Mouse (Mus musculus): Measurements from ENCODE around the gene Cpt1c.
"Not testable (repeated sequence)": the region's sequence is repeated elsewhere in the genome, so short reads cannot be mapped to it uniquely, and the experiment has no call there.

Gene Cpt1c

GRCm38 (mm10) chr7:44974383-44975116 lies at the start of gene Cpt1c:
Gene Cpt1c, minus strand, starts transcription at chr7:44974851.
- DNase-seq (ENCODE audit: low spot score) = peak; percentile 78

- not testable (repeated sequence) for DNase-seq (ENCODE audit: low spot score)
Measured at GRCm38 (mm10) chr7:45023711-45024110, 49.1 kb upstream of the Cpt1c start.

GRCm38 (mm10) chr7:45020225-45020624 lies 45.6 kb upstream of the Cpt1c start:
- no peak for DNase-seq (ENCODE audit: low spot score)

- DNase-seq (ENCODE audit: low spot score) = peak; percentile 86
Measured at GRCm38 (mm10) chr7:45019031-45019571, 44.5 kb upstream of the Cpt1c start.

GRCm38 (mm10) chr7:45017242-45018061 lies 42.8 kb upstream of the Cpt1c start, which contains the start of gene Rras:
Gene Rras, plus strand, starts transcription at chr7:45017961.
- DNase-seq (ENCODE audit: low spot score) = peak; percentile 99

- DNase-seq (ENCODE audit: low spot score) = no peak
Measured at GRCm38 (mm10) chr7:45016761-45017160, 42.1 kb upstream of the Cpt1c start.

GRCm38 (mm10) chr7:45015957-45016612 lies 41.4 kb upstream of the Cpt1c start, which contains the start of gene Scaf1:
Gene Scaf1, minus strand, starts transcription at chr7:45016363.
- DNase-seq (ENCODE audit: low spot score) = peak; percentile 100

GRCm38 (mm10) chr7:45015344-45015956 lies 40.8 kb upstream of the Cpt1c start:
- no peak for DNase-seq (ENCODE audit: low spot score)

GRCm38 (mm10) chr7:45014096-45014451 lies 39.4 kb upstream of the Cpt1c start:
- no peak for DNase-seq (ENCODE audit: low spot score)

GRCm38 (mm10) chr7:45013366-45014095 lies 38.9 kb upstream of the Cpt1c start:
- DNase-seq (ENCODE audit: low spot score) = no peak

GRCm38 (mm10) chr7:45012824-45013223 lies 38.2 kb upstream of the Cpt1c start:
- no peak for DNase-seq (ENCODE audit: low spot score)

- DNase-seq (ENCODE audit: low spot score) = no peak
Measured at GRCm38 (mm10) chr7:45012011-45012410, 37.4 kb upstream of the Cpt1c start.

- DNase-seq (ENCODE audit: low spot score) = no peak
Measured at GRCm38 (mm10) chr7:45008411-45008810, 33.8 kb upstream of the Cpt1c start.

- no peak for DNase-seq (ENCODE audit: low spot score)
Measured at GRCm38 (mm10) chr7:45007846-45008245, 33.2 kb upstream of the Cpt1c start.

GRCm38 (mm10) chr7:45007141-45007540 lies 32.5 kb upstream of the Cpt1c start:
- no peak for DNase-seq (ENCODE audit: low spot score)

- DNase-seq (ENCODE audit: low spot score) = no peak
Measured at GRCm38 (mm10) chr7:45006503-45006902, 31.9 kb upstream of the Cpt1c start.

GRCm38 (mm10) chr7:45005321-45005992 lies 30.8 kb upstream of the Cpt1c start:
- no peak for DNase-seq (ENCODE audit: low spot score)

- DNase-seq (ENCODE audit: low spot score) = no peak
Measured at GRCm38 (mm10) chr7:45004546-45004945, 29.9 kb upstream of the Cpt1c start.

GRCm38 (mm10) chr7:45002440-45002839 lies 27.8 kb upstream of the Cpt1c start:
- no peak for DNase-seq (ENCODE audit: low spot score)

GRCm38 (mm10) chr7:45000539-45001114 lies 26.0 kb upstream of the Cpt1c start:
- no peak for DNase-seq (ENCODE audit: low spot score)
